Mouse (Mus musculus): ENCODE data around the gene Zfp85. TPM values are rescaled to one million over a fixed set of nuclear protein-coding genes. Genes with fewer than 3 reads are reported as not detected.
"Not testable (repeated sequence)": the region's sequence is repeated elsewhere in the genome, so short reads cannot be mapped to it uniquely, and the experiment has no call there.

The Zfp85 gene
- polyA plus RNA-seq, 1 experiment from 2014 or later = 6.7 TPM

DNA sequence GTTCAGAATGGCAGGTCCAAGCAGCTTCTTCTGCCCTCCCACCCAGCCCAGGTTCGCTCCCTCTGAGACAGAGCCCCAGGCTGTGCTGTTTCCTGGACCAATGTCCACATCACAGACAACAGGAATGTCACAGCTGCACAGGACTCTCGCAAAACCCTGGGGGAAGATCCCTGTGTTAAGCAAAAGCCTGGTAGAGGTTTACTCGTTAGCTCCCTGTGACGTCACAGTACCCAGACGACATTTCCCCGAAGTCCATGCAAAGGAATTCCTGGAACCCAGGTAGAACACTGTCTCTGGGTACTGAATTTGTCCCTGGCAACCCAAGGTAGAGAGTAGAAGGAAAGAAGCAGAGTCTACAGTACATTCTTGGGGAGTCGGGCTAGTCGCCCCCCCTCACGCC, 11.1 kb downstream of the Zfp85 start:
- no peak for DNase-seq (ENCODE audit: low spot score, missing footprints)
- no peak for ATAC-seq (ENCODE audit: low FRiP score)
- Histone ChIP-seq H3K4me3 (ENCODE audit: low read depth, low read length) (no peak overlapping the region), H3K27me3 (ENCODE audit: control insufficient read depth, insufficient read depth, low read length) (no peaks in the 10 kb centered on the region), H3K36me3 (ENCODE audit: control insufficient read depth, insufficient read depth, low read length) (peaks cover 5% of the 10 kb centered on the region; the same call in 1 of the 2 replicates), H3K9me3 (ENCODE audit: control insufficient read depth, low read length) (peaks cover 3% of the 10 kb centered on the region; the same call in 1 of the 2 replicates), H3K4me2 (no peak overlapping the region), H3K9ac (ENCODE audit: low read length) (no peak overlapping the region), H3K27ac (ENCODE audit: low read depth, low read length) (no peak overlapping the region), H3K4me1 (ENCODE audit: control insufficient read depth, insufficient read depth, low read length) (no peaks in the 10 kb centered on the region)
- WGBS = 87% methylated on average over 9 of the region's 9 CpGs

- no peak for ATAC-seq (ENCODE audit: low FRiP score)
- H3K27ac ChIP-seq (ENCODE audit: low read depth, low read length) = no peak overlapping the region
- no peak overlapping the region for H3K4me3 ChIP-seq (ENCODE audit: low read depth, low read length)
- no peaks in the 10 kb centered on the region for H3K4me1 ChIP-seq (ENCODE audit: control insufficient read depth, insufficient read depth, low read length)
- no peak for DNase-seq (ENCODE audit: low spot score, missing footprints)
- H3K36me3 ChIP-seq (ENCODE audit: control insufficient read depth, insufficient read depth, low read length) = peaks cover under 1% of the 10 kb centered on the region; the same call in 1 of the 2 replicates
- no peaks in the 10 kb centered on the region for H3K27me3 ChIP-seq (ENCODE audit: control insufficient read depth, insufficient read depth, low read length)
- WGBS = 88% methylated on average over 3 of the region's 3 CpGs
- H3K9me3 ChIP-seq (ENCODE audit: control insufficient read depth, low read length) = peaks cover under 1% of the 10 kb centered on the region; the same call in 1 of the 2 replicates
- no peak overlapping the region for H3K4me2 ChIP-seq
- H3K9ac ChIP-seq (ENCODE audit: low read length) = no peak overlapping the region
These were observed 12.1 kb downstream of the Zfp85 start for GRCm38 (mm10) chr13:67742941-67743340.

GRCm38 (mm10) chr13:67734391-67734790, 20.6 kb downstream of the Zfp85 start:
- not testable (repeated sequence) for H3K9ac ChIP-seq (ENCODE audit: low read length); DNase-seq (ENCODE audit: low spot score, missing footprints); H3K27me3 ChIP-seq (ENCODE audit: control insufficient read depth, insufficient read depth, low read length); H3K9me3 ChIP-seq (ENCODE audit: control insufficient read depth, low read length); H3K4me3 ChIP-seq (ENCODE audit: low read depth, low read length); H3K4me1 ChIP-seq (ENCODE audit: control insufficient read depth, insufficient read depth, low read length); H3K4me2 ChIP-seq; H3K27ac ChIP-seq (ENCODE audit: low read depth, low read length); H3K36me3 ChIP-seq (ENCODE audit: control insufficient read depth, insufficient read depth, low read length); ATAC-seq (ENCODE audit: low FRiP score)
- 91% methylated on average over 9 of the region's 9 CpGs for WGBS

GRCm38 (mm10) chr13:67729441-67729840, 25.6 kb downstream of the Zfp85 start:
- peak; percentile 50; the same call in 1 of the 2 replicates for ATAC-seq (ENCODE audit: low FRiP score)
- H3K4me3 ChIP-seq (ENCODE audit: low read depth, low read length) = peak overlapping the region; percentile 50
- not testable (repeated sequence) for DNase-seq (ENCODE audit: low spot score, missing footprints); H3K27me3 ChIP-seq (ENCODE audit: control insufficient read depth, insufficient read depth, low read length); H3K27ac ChIP-seq (ENCODE audit: low read depth, low read length); H3K9me3 ChIP-seq (ENCODE audit: control insufficient read depth, low read length); H3K4me1 ChIP-seq (ENCODE audit: control insufficient read depth, insufficient read depth, low read length); H3K36me3 ChIP-seq (ENCODE audit: control insufficient read depth, insufficient read depth, low read length)
- peak overlapping the region; percentile 53 for H3K4me2 ChIP-seq
- H3K9ac ChIP-seq (ENCODE audit: low read length) = peak overlapping the region; percentile 60
- WGBS = 51% methylated on average over 4 of the region's 4 CpGs

GRCm38 (mm10) chr13:67728641-67729318, 26.2 kb downstream of the Zfp85 start, which contains the start of gene Zfp65:
Gene Zfp65, minus strand, starts transcription at chr13:67729173.
- Histone ChIP-seq H3K27ac (ENCODE audit: low read depth, low read length) (no peak within 1 kb of the TSS), H3K4me3 (ENCODE audit: low read depth, low read length) (peak within 1 kb of the TSS; percentile 50), H3K36me3 (ENCODE audit: control insufficient read depth, insufficient read depth, low read length) (no peaks in the 10 kb centered on the region), H3K9ac (ENCODE audit: low read length) (peak within 1 kb of the TSS; percentile 60), H3K4me1 (ENCODE audit: control insufficient read depth, insufficient read depth, low read length) (no peaks in the 10 kb centered on the region), H3K27me3 (ENCODE audit: control insufficient read depth, insufficient read depth, low read length) (no peaks in the 10 kb centered on the region), H3K9me3 (ENCODE audit: control insufficient read depth, low read length) (no peaks in the 10 kb centered on the region; the same call in 1 of the 2 replicates), H3K4me2 (peak within 1 kb of the TSS; percentile 53)
- ATAC-seq (ENCODE audit: low FRiP score) (peak; percentile 78), DNase-seq (ENCODE audit: low spot score, missing footprints) (peak; percentile 95)
- 3% methylated on average over 17 of the region's 21 CpGs for WGBS

GRCm38 (mm10) chr13:67728106-67728505, 26.9 kb downstream of the Zfp85 start:
- no peak overlapping the region for H3K27ac ChIP-seq (ENCODE audit: low read depth, low read length)
- peak overlapping the region; percentile 53; the same call in 1 of the 2 replicates for H3K4me2 ChIP-seq
- WGBS = 91% methylated on average over 1 of the region's 1 CpGs
- DNase-seq (ENCODE audit: low spot score, missing footprints) = no peak
- H3K4me3 ChIP-seq (ENCODE audit: low read depth, low read length) = peak overlapping the region; percentile 50
- no peaks in the 10 kb centered on the region; the same call in 1 of the 2 replicates for H3K9me3 ChIP-seq (ENCODE audit: control insufficient read depth, low read length)
- H3K9ac ChIP-seq (ENCODE audit: low read length) = no peak overlapping the region
- no peaks in the 10 kb centered on the region; the same call in 1 of the 2 replicates for H3K4me1 ChIP-seq (ENCODE audit: control insufficient read depth, insufficient read depth, low read length)
- no peaks in the 10 kb centered on the region for H3K27me3 ChIP-seq (ENCODE audit: control insufficient read depth, insufficient read depth, low read length)
- H3K36me3 ChIP-seq (ENCODE audit: control insufficient read depth, insufficient read depth, low read length) = no peaks in the 10 kb centered on the region
- ATAC-seq (ENCODE audit: low FRiP score) = no peak

DNA sequence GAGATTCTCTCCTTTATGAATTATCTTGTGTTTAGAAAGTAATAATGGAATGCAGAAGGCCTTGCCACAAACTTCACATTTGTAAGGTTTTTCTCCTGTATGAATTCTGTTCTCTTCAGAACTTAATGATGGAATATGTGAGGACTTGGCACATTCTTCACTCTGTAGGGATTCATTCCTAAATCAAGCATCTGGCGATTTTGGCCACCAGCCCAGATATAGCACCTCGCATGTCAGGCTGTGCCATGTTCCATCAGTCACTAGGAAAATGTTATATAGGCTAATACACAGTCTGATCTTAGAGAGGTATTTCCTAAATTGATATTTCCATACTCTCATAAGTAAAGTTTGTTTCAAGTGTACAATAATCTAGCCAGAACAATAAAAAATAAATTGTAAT, 29.7 kb downstream of the Zfp85 start:
- H3K9ac ChIP-seq (ENCODE audit: low read length); H3K4me3 ChIP-seq (ENCODE audit: low read depth, low read length); ATAC-seq (ENCODE audit: low FRiP score); H3K4me1 ChIP-seq (ENCODE audit: control insufficient read depth, insufficient read depth, low read length); H3K27me3 ChIP-seq (ENCODE audit: control insufficient read depth, insufficient read depth, low read length); H3K9me3 ChIP-seq (ENCODE audit: control insufficient read depth, low read length); H3K36me3 ChIP-seq (ENCODE audit: control insufficient read depth, insufficient read depth, low read length); H3K4me2 ChIP-seq; DNase-seq (ENCODE audit: low spot score, missing footprints); H3K27ac ChIP-seq (ENCODE audit: low read depth, low read length): not testable (repeated sequence)
- WGBS = 91% methylated on average over 2 of the region's 2 CpGs

GRCm38 (mm10) chr13:67723848-67724479, 31.1 kb downstream of the Zfp85 start:
- H3K4me2 ChIP-seq = peak overlapping the region; percentile 59
- no peaks in the 10 kb centered on the region for H3K27me3 ChIP-seq (ENCODE audit: control insufficient read depth, insufficient read depth, low read length)
- H3K4me1 ChIP-seq (ENCODE audit: control insufficient read depth, insufficient read depth, low read length) = no peaks in the 10 kb centered on the region; the same call in 1 of the 2 replicates
- no peak overlapping the region for H3K27ac ChIP-seq (ENCODE audit: low read depth, low read length)
- under 1% methylated on average over 17 of the region's 17 CpGs for WGBS
- ATAC-seq (ENCODE audit: low FRiP score) (peak; percentile 96), DNase-seq (ENCODE audit: low spot score, missing footprints) (peak; percentile 98)
- peak overlapping the region; percentile 70 for H3K4me3 ChIP-seq (ENCODE audit: low read depth, low read length)
- H3K9ac ChIP-seq (ENCODE audit: low read length) = peak overlapping the region; percentile 81
- H3K36me3 ChIP-seq (ENCODE audit: control insufficient read depth, insufficient read depth, low read length) = no peaks in the 10 kb centered on the region
- no peaks in the 10 kb centered on the region for H3K9me3 ChIP-seq (ENCODE audit: control insufficient read depth, low read length)

Data from midbrain, embryonic 11.5 days (tissue).